Comparison of ENCODE assay signal across 18 mouse cellular contexts in genomic region chr9:95167806-95168205, GRCm38 (mm10).
DNase-seq lines count a peak whose midpoint lies in the region; ATAC-seq and TF ChIP-seq lines count a peak whose summit lies in the region.
"Had no signal": no experiment of that assay in that cellular context is flagged by ENCODE, and none has a peak within 500 bp of the region (broad histone marks: within the 10 kb centered on the region; RNA-seq: fewer than 3 reads in every experiment).

No protein-coding gene starts in this region.

- H3K27me3 ChIP-seq in forebrain, embryonic 15.5 days: no peaks in the 10 kb centered on the region
- H3K27me3 ChIP-seq in forebrain, embryonic 12.5 days: no peaks in the 10 kb centered on the region
- H3K27me3 ChIP-seq: CH12.LX, Patski had no signal

- no peak for TF ChIP-seq CTCF in layer of hippocampus, adult 2 months (conservative IDR thresholded peaks at IDR 0.05)

- H3K4me2 ChIP-seq in forebrain, embryonic 15.5 days (replicated peaks): no peak overlapping the region
- no peak overlapping the region for H3K4me2 ChIP-seq in forebrain, embryonic 12.5 days

- DNase-seq in heart, adult 11 months: peak; percentile 81
- DNase-seq in heart, postnatal 14 days: no peak
- DNase-seq in layer of hippocampus, adult 2 months (ENCODE audit: low spot score in 2 of 2): no peak
- no peak for DNase-seq in layer of hippocampus, adult 11-12 months (ENCODE audit: low spot score)
- DNase-seq: adrenal gland, adult 2 months; adrenal gland, adult 8-10 months; adrenal gland, postnatal 10 days; adrenal gland, postnatal 14 days; adrenal gland, postnatal 25 days; adrenal gland, postnatal 36 days; B cell, adult 2 months had no signal

- H3K36me3 ChIP-seq in forebrain, embryonic 15.5 days: no peaks in the 10 kb centered on the region
- H3K36me3 ChIP-seq in forebrain, embryonic 12.5 days (replicated peaks): no peaks in the 10 kb centered on the region
- H3K36me3 ChIP-seq: G1E had no signal

- 0 out of 2 replicates have a peak, but pooled peaks have one; percentile 2 for ATAC-seq in forebrain, embryonic 15.5 days (replicated peaks)
- ATAC-seq in forebrain, embryonic 12.5 days (ENCODE audit: low FRiP score): no peak
- ATAC-seq: activated CD4-positive, CD25-positive, alpha-beta regulatory T cell, adult 4 months; CD4-positive, CD25-positive, alpha-beta regulatory T cell, adult 4 months; Patski had no signal

- no peak overlapping the region for H3K4me3 ChIP-seq in forebrain, embryonic 15.5 days
- H3K4me3 ChIP-seq in forebrain, embryonic 12.5 days (replicated peaks): no peak overlapping the region
- H3K4me3 ChIP-seq in layer of hippocampus, adult 2 months: no peak overlapping the region

- H3K4me1 ChIP-seq in forebrain, embryonic 15.5 days: peaks cover 13% of the 10 kb centered on the region; the same call in 1 of the 2 replicates
- no peaks in the 10 kb centered on the region for H3K4me1 ChIP-seq in forebrain, embryonic 12.5 days

- 93% methylated on average over 1 of the region's 1 CpGs for WGBS in forebrain, embryonic 15.5 days
- 80% methylated on average over 1 of the region's 1 CpGs for whole genome bisulfite sequencing in forebrain, embryonic 12.5 days

- no peaks in the 10 kb centered on the region for H3K9me3 ChIP-seq in forebrain, embryonic 15.5 days
- H3K9me3 ChIP-seq in forebrain, embryonic 12.5 days: no peaks in the 10 kb centered on the region

- intact Hi-C loops in heart, postnatal 14 days (cut with DNase I): loop anchor here (5.0 kb wide), 1 partner anchor 114 kb away; no protein-coding TSS in a partner anchor

- H3K9ac ChIP-seq in forebrain, embryonic 15.5 days (replicated peaks): no peak overlapping the region
- H3K9ac ChIP-seq in forebrain, embryonic 12.5 days: no peak overlapping the region

- peak overlapping the region; percentile 87; the same call in 1 of the 2 replicates for H3K27ac ChIP-seq in forebrain, embryonic 15.5 days (replicated peaks)
- H3K27ac ChIP-seq in forebrain, embryonic 12.5 days: no peak overlapping the region
- H3K27ac ChIP-seq in layer of hippocampus, adult 2 months: peak overlapping the region; percentile 43; the same call in 1 of the 2 replicates
